Mouse (Mus musculus) midbrain, embryonic 16.5 days (tissue): ENCODE data around the gene St3gal4. TPM values are rescaled to one million over a fixed set of nuclear protein-coding genes. Genes with fewer than 3 reads are reported as not detected.

Source experiments
- ATAC-seq: fragments of 200-750 bp; cut with Nextera tagmentation; 2 replicates; pipeline ENCODE4 v1.8.0; 2017; ENCODE audit warnings: moderate TSS enrichment
- H3K27ac ChIP-seq: fragments of 300-500 bp; sonication (generic); 2 replicates; pipeline ENCODE4 v1.5.1; 2014; ENCODE audit warnings: mild to moderate bottlenecking, low read length, mixed read lengths
- H3K27me3 ChIP-seq: fragments of 300-500 bp; sonication (generic); 2 replicates; pipeline ENCODE4 v1.6.1; 2014; ENCODE audit warnings: low read depth, low read length, mixed read lengths; ENCODE audit not compliant: control insufficient read depth, insufficient read depth
- H3K36me3 ChIP-seq: fragments of 300-500 bp; sonication (generic); 2 replicates; pipeline ENCODE4 v1.6.1; 2014; ENCODE audit warnings: mild to moderate bottlenecking, low read length, moderate library complexity, mixed read lengths; ENCODE audit not compliant: control insufficient read depth, insufficient read depth
- H3K4me1 ChIP-seq: fragments of 300-500 bp; sonication (generic); 2 replicates; pipeline ENCODE4 v1.6.1; 2014; ENCODE audit warnings: mild to moderate bottlenecking, low read length, mixed read lengths; ENCODE audit not compliant: control insufficient read depth, insufficient read depth
- H3K4me2 ChIP-seq: fragments of 300-500 bp; sonication (generic); 2 replicates; pipeline ENCODE4 v1.6.1; 2014; ENCODE audit warnings: mild to moderate bottlenecking, low read length, mixed read lengths
- H3K4me3 ChIP-seq: fragments of 300-500 bp; sonication (generic); 2 replicates; pipeline ENCODE4 v1.5.1; 2014; ENCODE audit warnings: low read depth, mild to moderate bottlenecking, low read length, moderate library complexity, mixed read lengths
- H3K9ac ChIP-seq: fragments of 300-500 bp; sonication (generic); 2 replicates; pipeline ENCODE4 v1.6.1; 2014; ENCODE audit warnings: low read depth, low read length, mixed read lengths
- H3K9me3 ChIP-seq: fragments of 300-500 bp; sonication (generic); replicated peaks from 2 replicates; pipeline ENCODE4 v1.6.1; 2014; ENCODE audit warnings: mild to moderate bottlenecking, low read length, mixed read lengths; ENCODE audit not compliant: control insufficient read depth, poor library complexity, severe bottlenecking
- WGBS: fragments of 180-500 bp; shearing (Covaris S2); extraction: QIAGEN DNeasy Blood & Tissue Kit; methylation state at CpG from one replicate; pipeline ENCODE4 v1.1.7; 2014; 5-methylcytosine and 5-hydroxymethylcytosine counted together
- polyA plus RNA-seq: library from polyadenylated mRNA; unstranded; fragments of >200 nt; fragmentation: Nextera tagmentation; extraction: Ambion mirVana; gene quantifications from 2 replicates; pipeline ENCODE4 v1.2.1, GENCODE M21; 2015

Gene St3gal4
- polyA plus RNA-seq, 1 experiment from 2014 or later, result 17.9 TPM

DNA sequence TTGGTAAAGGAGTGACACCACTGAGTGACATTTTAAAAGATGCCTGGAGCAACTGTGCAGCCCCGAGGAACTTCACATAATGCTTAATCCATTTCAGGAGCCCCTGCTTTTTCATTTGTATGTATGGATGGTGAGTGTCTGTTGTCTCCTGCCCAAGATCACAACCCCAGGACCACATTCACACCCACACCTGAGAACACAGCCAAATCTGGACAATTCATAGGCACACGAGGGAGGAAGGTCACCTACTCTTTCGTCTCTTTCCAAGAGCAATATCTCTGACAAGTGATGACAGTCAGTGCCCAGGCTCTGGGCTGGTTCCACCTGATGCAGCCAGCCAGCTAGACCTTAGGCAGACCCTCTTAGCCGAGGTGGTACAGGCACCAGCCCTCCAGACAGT is 14.4 kb downstream of the St3gal4 start:
- Histone ChIP-seq H3K4me2 (no peak overlapping the region), H3K4me3 (no peak overlapping the region), H3K27me3 (no peaks in the 10 kb centered on the region), H3K36me3 (no peaks in the 10 kb centered on the region), H3K4me1 (no peaks in the 10 kb centered on the region), H3K9ac (no peak overlapping the region), H3K9me3 (no peaks in the 10 kb centered on the region), H3K27ac (no peak overlapping the region)
- ATAC-seq, result no peak
- WGBS, result 81% methylated on average over 4 of the region's 4 CpGs

DNA sequence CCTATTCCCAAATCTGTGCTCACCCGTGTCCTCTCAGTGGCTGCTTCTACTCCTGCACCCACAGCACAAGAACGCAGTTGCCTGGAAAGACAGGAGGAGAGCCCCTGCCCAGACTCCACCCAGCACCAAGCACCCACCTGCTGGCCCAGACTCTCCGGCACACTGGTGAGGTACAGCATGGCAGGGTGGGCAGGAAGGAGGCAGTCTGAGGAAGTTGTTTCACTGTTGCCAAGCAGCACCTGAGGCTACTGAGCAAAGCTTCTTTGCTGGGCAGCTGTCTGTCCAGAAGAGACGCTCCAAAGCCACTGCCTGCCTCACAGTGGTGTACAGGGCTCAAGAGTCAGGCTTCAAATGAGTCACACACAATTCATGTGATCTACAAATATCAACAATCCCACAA is 20.3 kb downstream of the St3gal4 start:
- 86% methylated on average over 4 of the region's 4 CpGs for WGBS

DNA sequence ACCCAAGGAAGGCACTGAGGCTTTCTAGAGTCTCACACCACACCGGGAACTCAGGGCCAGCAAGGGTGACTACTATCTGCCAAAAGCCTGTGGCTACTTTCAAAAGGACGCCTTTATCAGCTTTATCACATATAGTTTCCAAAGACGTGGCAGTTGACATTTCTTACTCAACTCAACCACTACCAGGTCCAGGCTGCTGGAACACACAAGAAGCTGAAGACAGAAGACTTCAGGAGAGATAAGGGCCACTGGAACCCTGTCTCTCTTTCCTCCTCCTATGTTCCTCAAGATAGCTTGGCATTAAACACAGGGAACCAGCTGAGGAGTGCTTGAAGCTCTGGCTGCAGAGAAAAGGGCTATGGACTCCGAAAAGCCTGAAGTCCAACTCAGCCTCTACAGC is 21.2 kb downstream of the St3gal4 start:
- no peak overlapping the region for H3K4me3 ChIP-seq
- no peaks in the 10 kb centered on the region for H3K4me1 ChIP-seq
- 96% methylated on average over 4 of the region's 4 CpGs for WGBS
- no peak overlapping the region for H3K9ac ChIP-seq
- ATAC-seq, result no peak
- no peak overlapping the region for H3K27ac ChIP-seq
- no peaks in the 10 kb centered on the region for H3K9me3 ChIP-seq
- H3K27me3 ChIP-seq, result no peaks in the 10 kb centered on the region
- no peaks in the 10 kb centered on the region for H3K36me3 ChIP-seq
- no peak overlapping the region for H3K4me2 ChIP-seq

More for the DNA sequence above, 20.3 kb downstream of the St3gal4 start:
- H3K4me3 ChIP-seq, result no peak overlapping the region
- H3K27ac ChIP-seq, result no peak overlapping the region
- H3K9me3 ChIP-seq, result no peaks in the 10 kb centered on the region
- no peak for ATAC-seq
- H3K27me3 ChIP-seq, result no peaks in the 10 kb centered on the region
- no peaks in the 10 kb centered on the region for H3K4me1 ChIP-seq
- H3K4me2 ChIP-seq, result no peak overlapping the region
- no peaks in the 10 kb centered on the region for H3K36me3 ChIP-seq
- no peak overlapping the region for H3K9ac ChIP-seq

DNA sequence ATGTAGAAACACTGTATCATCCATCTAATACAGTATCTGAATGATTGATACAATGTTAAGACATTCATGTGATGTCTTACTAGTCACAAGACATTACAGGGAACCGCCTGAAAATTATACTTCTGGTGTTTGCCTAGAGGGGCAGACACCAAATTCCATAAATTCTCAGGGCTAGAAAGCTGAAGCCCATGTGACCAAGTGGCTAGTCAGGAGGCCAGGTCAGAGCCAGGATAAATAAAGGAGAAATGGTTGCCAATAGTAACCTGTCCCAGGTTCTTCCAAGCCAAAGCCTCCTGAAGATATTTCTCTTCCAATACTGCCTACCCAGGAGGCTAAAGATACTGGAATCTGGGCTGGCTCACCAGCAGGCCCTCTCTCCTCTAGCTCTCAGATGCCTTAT is 23.3 kb downstream of the St3gal4 start:
- H3K27ac ChIP-seq, result no peak overlapping the region
- H3K27me3 ChIP-seq, result no peaks in the 10 kb centered on the region
- no peak overlapping the region for H3K9ac ChIP-seq
- H3K4me1 ChIP-seq, result no peaks in the 10 kb centered on the region
- H3K36me3 ChIP-seq, result no peaks in the 10 kb centered on the region
- no peak for ATAC-seq
- 90% methylated on average over 1 of the region's 1 CpGs for WGBS
- no peaks in the 10 kb centered on the region for H3K9me3 ChIP-seq
- no peak overlapping the region for H3K4me2 ChIP-seq
- no peak overlapping the region for H3K4me3 ChIP-seq

DNA sequence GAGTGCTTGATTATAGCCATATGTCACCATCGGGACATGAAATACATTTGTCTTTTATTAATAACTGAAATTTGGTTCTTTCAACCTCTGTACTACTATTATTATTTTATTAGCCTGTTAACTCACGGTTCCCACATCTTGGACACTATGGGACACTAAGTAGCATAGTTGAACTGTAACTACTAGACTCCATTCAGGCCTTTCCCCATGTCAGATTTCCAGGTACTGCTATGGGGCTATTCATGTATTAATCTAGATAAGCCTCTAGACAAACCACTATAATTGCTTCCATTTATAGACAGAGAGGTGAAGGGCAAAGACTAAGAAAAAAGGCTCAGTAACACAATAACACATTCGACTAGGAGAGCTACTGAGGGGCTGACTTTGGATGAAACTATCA is 25.7 kb downstream of the St3gal4 start:
- Histone ChIP-seq H3K9ac (no peak overlapping the region), H3K4me1 (no peaks in the 10 kb centered on the region), H3K27ac (no peak overlapping the region), H3K36me3 (no peaks in the 10 kb centered on the region), H3K4me3 (no peak overlapping the region), H3K9me3 (no peaks in the 10 kb centered on the region), H3K4me2 (no peak overlapping the region), H3K27me3 (no peaks in the 10 kb centered on the region)
- ATAC-seq, result no peak
- WGBS, result 91% methylated on average over 3 of the region's 3 CpGs

DNA sequence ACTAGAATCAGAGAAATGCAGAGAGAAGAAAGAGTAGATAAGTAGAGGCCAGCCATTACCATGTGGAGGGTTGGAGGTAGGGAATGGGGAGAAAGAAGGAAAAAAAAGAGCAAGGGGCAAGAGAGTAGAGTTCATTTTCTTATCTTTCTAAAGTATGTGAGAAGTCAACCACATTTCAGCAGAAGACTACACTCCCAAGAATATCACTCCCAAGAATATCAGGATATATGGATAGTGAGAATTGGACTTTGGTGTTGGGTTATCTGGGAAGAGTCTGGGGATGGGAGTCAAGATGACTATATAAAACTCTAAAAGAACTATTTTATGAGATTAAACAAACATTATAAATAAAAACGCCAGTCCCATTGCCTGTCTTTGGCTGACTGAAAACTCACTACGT is 26.2 kb downstream of the St3gal4 start:
- no peak overlapping the region for H3K27ac ChIP-seq
- ATAC-seq, result no peak

DNA sequence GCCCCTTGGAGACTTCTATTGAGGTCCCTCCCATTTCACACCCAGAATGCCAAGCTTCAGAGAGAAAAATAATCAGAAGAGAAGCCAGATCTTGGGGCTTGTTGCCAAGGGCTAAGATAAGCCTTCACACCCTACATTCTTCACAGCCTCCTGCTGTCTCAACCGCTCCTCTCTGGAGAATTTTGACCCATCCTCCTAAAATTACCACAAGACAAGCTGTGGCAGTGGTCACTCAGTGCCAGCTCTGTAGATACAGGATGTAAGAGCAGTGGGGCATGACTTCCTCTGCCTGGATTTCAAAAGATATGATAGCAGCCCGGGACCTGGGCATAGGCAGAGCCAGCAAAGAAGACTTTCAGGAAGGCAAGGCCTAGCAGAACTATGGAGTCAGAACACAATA is 57.6 kb downstream of the St3gal4 start:
- Histone ChIP-seq H3K27ac (no peak overlapping the region), H3K9ac (no peak overlapping the region), H3K4me1 (no peaks in the 10 kb centered on the region), H3K9me3 (no peaks in the 10 kb centered on the region), H3K36me3 (no peaks in the 10 kb centered on the region), H3K4me2 (no peak overlapping the region), H3K27me3 (no peaks in the 10 kb centered on the region), H3K4me3 (no peak overlapping the region)
- no peak for ATAC-seq
- whole genome bisulfite sequencing, result 74% methylated on average over 2 of the region's 2 CpGs

More for the DNA sequence above, 26.2 kb downstream of the St3gal4 start:
- H3K4me2 ChIP-seq, result no peak overlapping the region
- H3K4me3 ChIP-seq, result no peak overlapping the region
- no peaks in the 10 kb centered on the region for H3K27me3 ChIP-seq
- WGBS, result 96% methylated on average over 2 of the region's 2 CpGs
- no peaks in the 10 kb centered on the region for H3K9me3 ChIP-seq
- no peaks in the 10 kb centered on the region for H3K36me3 ChIP-seq
- H3K9ac ChIP-seq, result no peak overlapping the region
- H3K4me1 ChIP-seq, result no peaks in the 10 kb centered on the region

DNA sequence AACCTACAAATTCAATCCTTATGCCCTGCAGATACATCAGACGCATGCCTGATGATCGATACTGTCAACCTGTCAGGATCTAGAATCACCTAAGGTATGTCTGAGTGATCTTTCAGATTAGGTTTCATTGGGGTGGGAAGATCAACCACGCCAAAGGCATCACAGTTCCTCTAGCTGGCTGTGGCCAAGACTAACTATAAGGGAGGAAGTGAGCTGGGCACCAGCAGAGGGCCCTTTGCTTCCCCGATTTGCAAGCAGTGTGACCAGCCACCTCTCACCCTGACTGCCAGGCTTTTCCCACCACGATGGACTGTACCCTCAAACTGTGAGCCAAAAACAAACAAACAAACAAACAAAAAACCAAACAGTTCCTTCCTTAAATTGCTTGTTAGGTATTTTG is 59.2 kb downstream of the St3gal4 start:
- no peaks in the 10 kb centered on the region for H3K9me3 ChIP-seq
- H3K27me3 ChIP-seq, result no peaks in the 10 kb centered on the region
- ATAC-seq, result no peak
- no peaks in the 10 kb centered on the region for H3K4me1 ChIP-seq
- no peak overlapping the region for H3K9ac ChIP-seq
- H3K36me3 ChIP-seq, result no peaks in the 10 kb centered on the region
- H3K4me3 ChIP-seq, result no peak overlapping the region
- WGBS, result 88% methylated on average over 5 of the region's 5 CpGs
- no peak overlapping the region for H3K4me2 ChIP-seq
- H3K27ac ChIP-seq, result no peak overlapping the region

DNA sequence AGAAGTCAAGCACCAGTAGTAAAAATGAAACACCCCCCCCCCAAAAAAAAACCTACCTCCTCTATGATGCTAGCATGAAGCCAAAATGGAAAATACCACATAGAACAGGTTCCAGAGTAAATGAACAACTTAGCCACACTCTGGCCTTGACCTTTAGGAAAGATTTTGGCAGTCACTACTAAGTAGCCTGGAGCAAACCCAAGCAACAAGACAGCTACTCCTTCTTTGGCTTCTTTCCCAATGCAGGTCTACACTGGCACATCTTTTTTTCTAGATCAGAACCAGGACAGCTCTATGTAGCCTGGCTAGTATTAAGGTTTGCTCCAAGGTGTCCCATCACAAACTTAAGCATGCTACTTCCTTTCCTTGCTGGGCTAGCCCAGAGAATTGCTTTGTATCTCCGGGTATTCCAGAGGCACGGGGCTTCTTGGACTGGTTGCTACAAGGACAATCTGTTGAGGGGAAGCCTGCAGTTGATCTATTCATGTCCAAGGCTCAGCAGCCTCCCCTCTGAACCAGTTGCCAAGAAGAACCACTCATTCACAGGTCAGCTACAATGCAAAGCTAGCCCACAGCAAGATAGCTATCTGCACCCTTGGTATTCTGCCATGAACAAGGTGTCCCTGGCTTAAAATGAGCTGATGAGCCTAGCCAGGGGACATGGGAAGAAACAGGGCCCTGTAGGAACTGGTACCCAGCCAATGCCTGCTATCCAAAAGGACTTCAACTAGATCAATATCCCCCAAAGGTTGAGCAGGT is 60.3 kb downstream of the St3gal4 start:
- Histone ChIP-seq H3K36me3 (no peaks in the 10 kb centered on the region), H3K27me3 (no peaks in the 10 kb centered on the region), H3K9me3 (no peaks in the 10 kb centered on the region), H3K9ac (no peak overlapping the region), H3K27ac (no peak overlapping the region), H3K4me1 (no peaks in the 10 kb centered on the region), H3K4me3 (no peak overlapping the region), H3K4me2 (no peak overlapping the region)
- ATAC-seq, result no peak
- 96% methylated on average over 2 of the region's 2 CpGs for WGBS
